Comparison of ENCODE assay signal across 7 mouse cellular contexts in the genomic region with DNA sequence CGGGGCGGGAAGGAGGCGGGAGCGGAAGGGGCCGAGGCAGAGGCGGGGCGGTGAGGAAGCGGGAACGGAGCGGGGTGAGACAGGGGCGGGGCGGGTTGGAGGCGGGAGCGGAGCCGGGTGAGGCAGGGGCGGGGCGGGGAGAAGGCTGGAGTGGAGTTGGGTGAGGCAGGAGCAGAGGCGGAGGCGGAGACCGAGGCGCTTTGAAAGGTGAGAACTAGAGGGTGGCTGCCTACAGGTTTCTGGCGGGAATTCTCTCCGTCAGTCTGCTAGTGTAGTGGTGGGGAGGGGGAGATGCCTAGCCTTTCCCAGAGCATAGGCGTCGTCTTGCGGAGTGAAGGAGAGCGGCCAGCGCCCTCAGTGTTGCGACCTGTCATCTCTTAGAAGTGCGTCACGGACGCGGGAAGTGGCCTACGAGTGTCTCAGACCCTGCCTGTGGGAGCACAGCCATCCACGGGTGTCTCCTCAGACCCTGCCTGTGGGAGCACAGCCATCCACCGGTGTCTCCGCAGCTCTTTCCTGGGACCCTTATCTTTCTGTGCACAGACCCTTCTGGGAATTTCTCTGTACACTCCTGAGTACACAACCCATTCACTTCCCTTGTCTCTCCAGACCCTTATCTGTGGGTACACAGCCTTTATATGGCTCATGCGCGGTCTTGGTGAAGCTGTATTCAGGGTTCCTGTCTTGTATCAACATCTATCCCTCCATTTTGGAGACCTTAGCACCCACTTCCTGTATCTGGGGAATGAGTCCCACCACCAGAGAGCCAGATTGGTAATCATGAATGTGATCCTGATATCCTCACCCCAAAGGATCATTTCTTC. TPM values are rescaled to one million over a fixed set of nuclear protein-coding genes. Genes with fewer than 3 reads are reported as not detected.
DNase-seq lines count a peak whose midpoint lies in the region; ATAC-seq lines count a peak whose summit lies in the region.

A gene (plus strand): TSS at position 141 of the 824 bp plus-strand sequence.

- H3K4me1 ChIP-seq in embryonic facial prominence, embryonic 10.5 days, result peaks cover 22% of the 10 kb centered on the region
- 0 out of 2 replicates have a peak, but pooled peaks cover 3% of the 10 kb centered on the region for H3K4me1 ChIP-seq in limb, embryonic 11.5 days (ENCODE audit: control insufficient read depth, insufficient read depth, low read length)
- H3K4me1 ChIP-seq in midbrain, embryonic 14.5 days (ENCODE audit: control insufficient read depth, insufficient read depth, low read length), result peaks cover 18% of the 10 kb centered on the region

- H3K27ac ChIP-seq in embryonic facial prominence, embryonic 10.5 days (replicated peaks), result peak within 1 kb of the TSS; percentile 88
- H3K27ac ChIP-seq in limb, embryonic 11.5 days (replicated peaks; ENCODE audit: low read depth, low read length), result peak within 1 kb of the TSS; percentile 72
- peak within 1 kb of the TSS; percentile 73 for H3K27ac ChIP-seq in midbrain, embryonic 14.5 days (replicated peaks; ENCODE audit: low read depth, low read length)

- peak within 1 kb of the TSS; percentile 81 for H3K4me2 ChIP-seq in limb, embryonic 11.5 days (ENCODE audit: low read depth, severe bottlenecking)
- peak within 1 kb of the TSS; percentile 75 for H3K4me2 ChIP-seq in midbrain, embryonic 14.5 days (ENCODE audit: low read length)

- H3K4me3 ChIP-seq in embryonic facial prominence, embryonic 10.5 days, result peak within 1 kb of the TSS; percentile 68
- peak within 1 kb of the TSS; percentile 47 for H3K4me3 ChIP-seq in limb, embryonic 11.5 days (ENCODE audit: low read depth, low read length)
- H3K4me3 ChIP-seq in midbrain, embryonic 14.5 days (replicated peaks; ENCODE audit: low read depth, low read length), result peak within 1 kb of the TSS; percentile 52

- WGBS in embryonic facial prominence, embryonic 10.5 days, result 3% methylated on average over 34 of the region's 39 CpGs
- WGBS in limb, embryonic 11.5 days, result 4% methylated on average over 34 of the region's 39 CpGs
- WGBS in midbrain, embryonic 14.5 days, result 3% methylated on average over 33 of the region's 39 CpGs

- no peaks in the 10 kb centered on the region for H3K27me3 ChIP-seq in embryonic facial prominence, embryonic 10.5 days (replicated peaks; ENCODE audit: low read depth, poor library complexity, severe bottlenecking)
- no peaks in the 10 kb centered on the region for H3K27me3 ChIP-seq in limb, embryonic 11.5 days (ENCODE audit: control insufficient read depth, insufficient read depth, low read length)
- H3K27me3 ChIP-seq in midbrain, embryonic 14.5 days (ENCODE audit: control insufficient read depth, insufficient read depth, low read length), result no peaks in the 10 kb centered on the region

- peak; percentile 97 for DNase-seq in adrenal gland, postnatal 10 days
- DNase-seq in embryonic facial prominence, embryonic 10.5 days (ENCODE audit: low spot score), result peak; percentile 98
- DNase-seq in kidney, adult 18-20 months, result peak; percentile 88
- peak; percentile 93 for DNase-seq in limb, embryonic 11.5 days (ENCODE audit: low spot score)
- peak; percentile 92 for DNase-seq in midbrain, embryonic 14.5 days
- DNase-seq in spleen, adult 18-20 months, result peak; percentile 86 to 89

- peak within 1 kb of the TSS; percentile 72 for H3K9ac ChIP-seq in limb, embryonic 11.5 days (ENCODE audit: low read length)
- peak within 1 kb of the TSS; percentile 59 for H3K9ac ChIP-seq in midbrain, embryonic 14.5 days (replicated peaks; ENCODE audit: low read length)

- peak; percentile 97 for ATAC-seq in granulocyte monocyte progenitor cell, adult 5-6 weeks (replicated peaks; ENCODE audit: poor library complexity, severe bottlenecking)
- peak; percentile 100 for ATAC-seq in limb, embryonic 11.5 days (ENCODE audit: insufficient number of reproducible peaks, low FRiP score, low TSS enrichment, low read depth)
- peak; percentile 98 for ATAC-seq in midbrain, embryonic 14.5 days (ENCODE audit: low FRiP score, low TSS enrichment)

- H3K9me3 ChIP-seq in embryonic facial prominence, embryonic 10.5 days, result no peaks in the 10 kb centered on the region
- no peaks in the 10 kb centered on the region for H3K9me3 ChIP-seq in limb, embryonic 11.5 days (ENCODE audit: control insufficient read depth, low read length)
- no peaks in the 10 kb centered on the region for H3K9me3 ChIP-seq in midbrain, embryonic 14.5 days (ENCODE audit: control insufficient read depth, low read length)

- 0 out of 2 replicates have a peak, but pooled peaks cover 4% of the 10 kb centered on the region for H3K36me3 ChIP-seq in embryonic facial prominence, embryonic 10.5 days (replicated peaks)
- H3K36me3 ChIP-seq in limb, embryonic 11.5 days (ENCODE audit: control insufficient read depth, insufficient read depth, low read length), result no peaks in the 10 kb centered on the region
- H3K36me3 ChIP-seq in midbrain, embryonic 14.5 days (ENCODE audit: control insufficient read depth, insufficient read depth, low read length), result no peaks in the 10 kb centered on the region

RNA-seq across cellular contexts. Expression of the gene that starts here (rescaled TPM):
- total RNA-seq in adrenal gland, postnatal 10 days (2021), result 10 to 100 TPM; 12.8 to 18.6 TPM
- 5.9 and 6.3 TPM in 2 replicates for polyA plus RNA-seq in embryonic facial prominence, embryonic 10.5 days (2016; fragmentation: Nextera tagmentation; extraction: Ambion mirVana)
- total RNA-seq in granulocyte monocyte progenitor cell, adult 5-6 weeks (2014; fragmentation: Nextera tagmentation), result 35.6 and 56.2 TPM in 2 replicates
- 38.4 and 41.8 TPM in 2 replicates for total RNA-seq in granulocyte monocyte progenitor cell, adult 5-6 weeks (2017)
- 5.4 and 6.0 TPM in 2 replicates for polyA plus RNA-seq in limb, embryonic 11.5 days (2014; fragmentation: Nextera tagmentation; extraction: Ambion mirVana)
- polyA plus RNA-seq in midbrain, embryonic 14.5 days (2014; fragmentation: Nextera tagmentation; extraction: Ambion mirVana), result 14.0 and 15.8 TPM in 2 replicates

Comparison
In these comparisons a context has a peak if more than half of its experiments do, and no peak if none do; other contexts are left out.
1. Peak in every context shown above with its lines: DNase-seq, ATAC-seq, H3K4me3 ChIP-seq and H3K27ac ChIP-seq.